Mouse (Mus musculus) forebrain, postnatal 0 days (tissue): Measurements from ENCODE around the gene Cers6. TPM values are rescaled to one million over a fixed set of nuclear protein-coding genes. Genes with fewer than 3 reads are reported as not detected.

Experiments used
- ATAC-seq: fragments of 200-750 bp; cut with Nextera tagmentation; 2 replicates; pipeline ENCODE4 v1.8.0; 2017; ENCODE audit warnings: mild to moderate bottlenecking, moderate library complexity
- DNase-seq: peaks from one replicate; pipeline ENCODE4 v3.0.0-alpha.2; 2015
- H3K27ac ChIP-seq: fragments of 300-500 bp; sonication (generic); 2 replicates; pipeline ENCODE4 v1.5.1; 2014; ENCODE audit warnings: low read depth, mild to moderate bottlenecking, antibody characterized with exemption, low read length, moderate library complexity, mixed read lengths
- H3K27me3 ChIP-seq: fragments of 300-500 bp; sonication (generic); 2 replicates; pipeline ENCODE4 v1.6.1; 2014; ENCODE audit warnings: mild to moderate bottlenecking, low read length, mixed read lengths; ENCODE audit not compliant: insufficient read depth
- H3K36me3 ChIP-seq: fragments of 300-500 bp; sonication (generic); 2 replicates; pipeline ENCODE4 v1.6.1; 2014; ENCODE audit warnings: mild to moderate bottlenecking, moderate library complexity; ENCODE audit not compliant: insufficient read depth
- H3K4me1 ChIP-seq: fragments of 300-500 bp; sonication (generic); 2 replicates; pipeline ENCODE4 v1.6.1; 2014; ENCODE audit warnings: antibody characterized with exemption; ENCODE audit not compliant: insufficient read depth
- H3K4me2 ChIP-seq: fragments of 300-500 bp; sonication (generic); 2 replicates; pipeline ENCODE4 v1.6.1; 2014; ENCODE audit warnings: low read depth, mild to moderate bottlenecking, moderate library complexity
- H3K4me3 ChIP-seq: fragments of 300-500 bp; sonication (generic); 2 replicates; pipeline ENCODE4 v1.5.1; 2014; ENCODE audit warnings: low read depth, low read length, mixed read lengths
- H3K9ac ChIP-seq: fragments of 300-500 bp; sonication (generic); 2 replicates; pipeline ENCODE4 v1.6.1; 2014; ENCODE audit warnings: mild to moderate bottlenecking
- H3K9me3 ChIP-seq: fragments of 300-500 bp; sonication (generic); 2 replicates; pipeline ENCODE4 v1.6.1; 2016; ENCODE audit warnings: low read length
- CTCF ChIP-seq: sonication (generic); IDR thresholded peaks from 2 replicates; pipeline ENCODE4 v1.5.1; 2016; ENCODE audit warnings: antibody characterized with exemption, control low read depth, low read depth
- WGBS: fragments of 180-500 bp; shearing (Covaris S2); extraction: QIAGEN DNeasy Blood & Tissue Kit; methylation state at CpG from one replicate; pipeline ENCODE4 v1.1.7; 2014; 5-methylcytosine and 5-hydroxymethylcytosine counted together
- polyA plus RNA-seq: library from polyadenylated mRNA; unstranded; fragments of >200 nt; fragmentation: Nextera tagmentation; extraction: Ambion mirVana; gene quantifications from 2 replicates; pipeline ENCODE4 v1.2.1, GENCODE M21; 2015
- total RNA-seq: library from RNA; depleted of rRNA; stranded (reverse); fragments of >200 nt; gene quantifications from 2 replicates; pipeline ENCODE4 v1.2.3, GENCODE M21; 2014

Gene Cers6
- total and polyA plus RNA-seq, 2 experiments from 2014 or later: 26.7 to 81.7 TPM

DNA sequence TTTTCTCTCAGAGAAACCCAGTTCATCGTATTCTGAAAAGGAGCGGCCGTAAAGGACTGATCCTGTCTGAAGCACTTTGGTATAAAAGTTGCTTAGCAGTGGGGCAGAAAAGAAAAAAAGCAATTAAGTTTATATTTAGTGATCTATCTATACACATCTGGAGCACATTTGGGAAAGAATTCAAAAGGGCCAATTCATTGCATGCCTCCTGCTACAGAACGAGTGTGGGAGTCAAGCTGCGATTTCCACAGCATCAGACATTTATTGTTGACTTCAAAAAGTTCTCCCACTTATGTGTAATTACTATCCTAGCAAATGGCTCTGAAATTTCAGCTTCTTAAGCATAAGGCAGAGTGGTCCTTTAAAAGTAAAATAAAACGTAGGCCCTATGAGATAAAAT lies 223.2 kb downstream of the Cers6 start:
- H3K27me3 ChIP-seq: no peaks in the 10 kb centered on the region
- H3K9ac ChIP-seq: no peak overlapping the region
- H3K9me3 ChIP-seq: no peaks in the 10 kb centered on the region
- no peak for ATAC-seq
- no peak overlapping the region for H3K4me3 ChIP-seq
- H3K4me2 ChIP-seq: no peak overlapping the region
- H3K36me3 ChIP-seq: no peaks in the 10 kb centered on the region
- no peak for DNase-seq
- TF ChIP-seq CTCF: no peak
- 75% methylated on average over 6 of the region's 6 CpGs for WGBS
- no peaks in the 10 kb centered on the region for H3K4me1 ChIP-seq
- H3K27ac ChIP-seq: no peak overlapping the region

- TF ChIP-seq CTCF: no peak
- 16% methylated on average over 8 of the region's 8 CpGs for WGBS
- ATAC-seq: peak; percentile 81
Observed at GRCm38 (mm10) chr2:69086505-69087260, 225.4 kb downstream of the Cers6 start.

DNA sequence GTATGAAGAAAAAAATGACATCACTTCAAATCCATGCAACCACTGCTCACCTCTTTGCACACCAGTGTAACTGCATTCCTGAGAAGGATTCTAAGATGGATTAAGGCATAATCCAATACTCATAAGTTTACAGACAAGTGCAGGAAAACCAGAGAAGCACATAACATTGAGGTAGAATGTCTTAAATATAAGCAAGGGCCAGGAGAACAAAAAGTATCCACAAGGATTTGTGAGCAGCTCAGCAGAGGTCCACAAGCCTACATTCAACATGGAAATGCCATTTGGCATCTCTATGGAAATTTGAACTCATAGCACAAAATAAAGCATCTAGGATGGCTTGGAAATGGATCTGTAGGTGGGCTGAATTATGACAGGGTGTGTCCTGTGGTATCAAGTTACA lies 234.6 kb downstream of the Cers6 start:
- DNase-seq (no peak), ATAC-seq (no peak)
- H3K36me3 ChIP-seq: no peaks in the 10 kb centered on the region
- no peak overlapping the region for H3K27ac ChIP-seq
- H3K9ac ChIP-seq: no peak overlapping the region
- H3K9me3 ChIP-seq: no peaks in the 10 kb centered on the region
- H3K4me3 ChIP-seq: no peak overlapping the region
- H3K4me1 ChIP-seq: no peaks in the 10 kb centered on the region
- no peak for TF ChIP-seq CTCF
- H3K4me2 ChIP-seq: no peak overlapping the region
- H3K27me3 ChIP-seq: no peaks in the 10 kb centered on the region

More at GRCm38 (mm10) chr2:69086505-69087260, 225.4 kb downstream of the Cers6 start:
- peak; percentile 48 for DNase-seq
- Histone ChIP-seq H3K36me3 (no peaks in the 10 kb centered on the region), H3K27ac (peak overlapping the region; percentile 51; the same call in 1 of the 2 replicates), H3K9ac (no peak overlapping the region), H3K4me3 (no peak overlapping the region), H3K27me3 (no peaks in the 10 kb centered on the region), H3K4me2 (no peak overlapping the region), H3K4me1 (no peaks in the 10 kb centered on the region), H3K9me3 (no peaks in the 10 kb centered on the region)

- no peak overlapping the region for H3K4me2 ChIP-seq
- no peak overlapping the region for H3K4me3 ChIP-seq
- WGBS: 65% methylated on average over 4 of the region's 4 CpGs
- H3K4me1 ChIP-seq: no peaks in the 10 kb centered on the region
- DNase-seq (no peak), ATAC-seq (no peak)
- no peak for TF ChIP-seq CTCF
- no peaks in the 10 kb centered on the region for H3K36me3 ChIP-seq
- no peaks in the 10 kb centered on the region for H3K9me3 ChIP-seq
- no peak overlapping the region for H3K27ac ChIP-seq
- no peaks in the 10 kb centered on the region for H3K27me3 ChIP-seq
- H3K9ac ChIP-seq: no peak overlapping the region
Observed at GRCm38 (mm10) chr2:69096821-69097220, 235.6 kb downstream of the Cers6 start.

DNA sequence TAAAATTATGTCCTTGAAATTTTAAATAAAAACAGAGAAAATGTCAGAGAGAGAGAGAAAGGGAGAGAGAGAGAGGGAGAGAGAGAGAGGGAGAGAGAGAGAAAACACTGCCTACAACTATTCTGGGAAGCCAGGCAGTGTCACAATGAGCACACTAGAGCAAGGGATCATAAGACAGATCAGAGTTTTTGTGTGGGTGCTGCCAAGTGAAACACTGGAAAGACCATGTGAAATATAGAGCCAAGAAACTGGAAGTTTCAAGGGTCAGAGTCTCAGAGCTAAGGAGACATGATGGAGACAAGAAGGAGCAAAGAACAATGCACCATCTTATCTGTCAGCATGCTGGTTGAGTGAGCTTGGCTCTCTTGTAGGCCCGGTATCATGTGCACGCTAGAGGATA lies 236.3 kb downstream of the Cers6 start:
- H3K4me1 ChIP-seq: no peaks in the 10 kb centered on the region
- no peaks in the 10 kb centered on the region for H3K36me3 ChIP-seq
- H3K4me3 ChIP-seq: no peak overlapping the region
- H3K27me3 ChIP-seq: no peaks in the 10 kb centered on the region
- H3K27ac ChIP-seq: no peak overlapping the region
- no peak for DNase-seq
- no peak overlapping the region for H3K9ac ChIP-seq
- no peak for ATAC-seq
- TF ChIP-seq CTCF: no peak
- WGBS: 90% methylated on average over 2 of the region's 2 CpGs
- H3K9me3 ChIP-seq: no peaks in the 10 kb centered on the region
- no peak overlapping the region for H3K4me2 ChIP-seq

GRCm38 (mm10) chr2:69098701-69099100 lies 237.5 kb downstream of the Cers6 start:
- Histone ChIP-seq H3K27me3 (no peaks in the 10 kb centered on the region), H3K4me2 (no peak overlapping the region), H3K9ac (no peak overlapping the region), H3K9me3 (no peaks in the 10 kb centered on the region), H3K27ac (no peak overlapping the region), H3K4me3 (no peak overlapping the region), H3K36me3 (no peaks in the 10 kb centered on the region), H3K4me1 (no peaks in the 10 kb centered on the region)
- WGBS: 83% methylated on average over 3 of the region's 3 CpGs
- no peak for ATAC-seq
- no peak for TF ChIP-seq CTCF
- no peak for DNase-seq

- no peak for TF ChIP-seq CTCF
- H3K9ac ChIP-seq: no peak overlapping the region
Observed at GRCm38 (mm10) chr2:69099147-69099546, 237.9 kb downstream of the Cers6 start.

More at GRCm38 (mm10) chr2:69099147-69099546, 237.9 kb downstream of the Cers6 start:
- WGBS: 97% methylated on average over 7 of the region's 7 CpGs
- no peaks in the 10 kb centered on the region for H3K27me3 ChIP-seq
- no peak overlapping the region for H3K4me2 ChIP-seq
- H3K27ac ChIP-seq: no peak overlapping the region
- no peak for ATAC-seq
- H3K4me1 ChIP-seq: no peaks in the 10 kb centered on the region
- no peak for DNase-seq
- no peaks in the 10 kb centered on the region for H3K36me3 ChIP-seq
- no peaks in the 10 kb centered on the region for H3K9me3 ChIP-seq
- H3K4me3 ChIP-seq: no peak overlapping the region
